Mouse (Mus musculus) ovary, postnatal 10 days (tissue): ENCODE data around the gene Npb.
"Not testable (repeated sequence)": the region's sequence is repeated elsewhere in the genome, so short reads cannot be mapped to it uniquely, and the experiment has no call there.

Source experiments
- DNase-seq: peaks from one replicate; pipeline ENCODE4 v3.0.0; 2022; ENCODE audit warnings: low spot score

Gene Npb

GRCm38 (mm10) chr11:120608241-120609034, at the start of gene Npb:
TSS of gene Npb (plus strand) at chr11:120608477.
- DNase-seq = no peak

GRCm38 (mm10) chr11:120558843-120559242, 49.4 kb upstream of the Npb start:
- not testable (repeated sequence) for DNase-seq

- no peak for DNase-seq
Observed at GRCm38 (mm10) chr11:120560952-120561728, 47.1 kb upstream of the Npb start.

GRCm38 (mm10) chr11:120562949-120563348, 45.3 kb upstream of the Npb start:
- DNase-seq = no peak

- no peak for DNase-seq
Observed at GRCm38 (mm10) chr11:120565114-120565513, 43.2 kb upstream of the Npb start.

- no peak for DNase-seq
Observed at GRCm38 (mm10) chr11:120568324-120568723, 40.0 kb upstream of the Npb start.

DNA sequence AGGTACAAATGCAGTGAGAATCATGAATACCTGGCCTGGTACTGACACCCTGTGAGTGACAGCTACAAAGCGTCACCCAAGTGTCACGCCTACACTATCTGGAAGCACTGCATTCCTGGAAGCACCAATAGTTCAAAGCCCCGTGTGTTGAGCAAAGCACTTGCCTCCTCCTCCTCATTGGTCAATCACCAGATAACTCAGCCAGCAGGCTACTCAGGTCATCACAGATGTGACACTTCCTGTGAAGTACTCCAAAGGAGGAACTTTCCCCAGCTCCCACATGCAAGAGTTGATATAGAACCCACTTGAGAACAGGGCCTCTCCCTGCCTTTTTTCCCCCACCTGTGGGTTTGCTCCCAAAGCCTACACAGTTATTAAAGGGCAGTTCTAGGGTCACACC, 37.2 kb upstream of the Npb start:
- DNase-seq = no peak

DNA sequence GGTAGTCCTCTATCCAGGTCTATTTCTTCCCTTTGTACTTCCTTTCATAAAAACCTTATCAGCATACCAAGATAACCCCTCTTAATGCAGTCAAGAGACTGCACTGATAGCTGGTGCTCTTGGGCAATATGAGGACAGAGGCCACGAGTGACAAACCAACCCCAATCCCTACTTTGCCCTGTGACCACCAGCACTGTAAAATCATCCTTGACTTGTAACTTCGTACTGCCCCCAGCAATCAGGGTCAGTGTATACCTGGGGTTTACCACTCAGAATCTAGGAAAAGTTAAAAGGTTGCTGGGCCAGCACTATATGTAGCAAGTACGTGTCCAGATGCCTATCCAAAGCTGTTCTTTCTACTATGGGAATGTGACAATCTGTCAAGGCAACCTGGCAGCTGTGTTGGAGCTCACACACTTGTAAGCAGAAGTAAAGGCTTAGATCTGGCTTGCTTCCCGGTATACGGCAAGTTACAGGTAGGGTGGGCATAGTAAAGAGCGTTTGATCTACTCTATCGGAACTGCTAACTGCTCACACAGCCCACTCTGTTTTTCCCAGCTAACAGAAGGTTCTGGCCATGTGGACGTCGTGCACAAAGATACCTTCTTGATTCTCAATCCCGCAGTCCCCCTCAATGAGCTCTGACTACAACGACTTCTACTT, 36.4 kb upstream of the Npb start:
- DNase-seq = no peak

GRCm38 (mm10) chr11:120572417-120572751, 35.9 kb upstream of the Npb start:
- no peak for DNase-seq

GRCm38 (mm10) chr11:120572752-120573584, 35.3 kb upstream of the Npb start, which contains the start of gene P4hb:
TSS of gene P4hb (minus strand) at chr11:120573253.
- peak; percentile 99 for DNase-seq

DNA sequence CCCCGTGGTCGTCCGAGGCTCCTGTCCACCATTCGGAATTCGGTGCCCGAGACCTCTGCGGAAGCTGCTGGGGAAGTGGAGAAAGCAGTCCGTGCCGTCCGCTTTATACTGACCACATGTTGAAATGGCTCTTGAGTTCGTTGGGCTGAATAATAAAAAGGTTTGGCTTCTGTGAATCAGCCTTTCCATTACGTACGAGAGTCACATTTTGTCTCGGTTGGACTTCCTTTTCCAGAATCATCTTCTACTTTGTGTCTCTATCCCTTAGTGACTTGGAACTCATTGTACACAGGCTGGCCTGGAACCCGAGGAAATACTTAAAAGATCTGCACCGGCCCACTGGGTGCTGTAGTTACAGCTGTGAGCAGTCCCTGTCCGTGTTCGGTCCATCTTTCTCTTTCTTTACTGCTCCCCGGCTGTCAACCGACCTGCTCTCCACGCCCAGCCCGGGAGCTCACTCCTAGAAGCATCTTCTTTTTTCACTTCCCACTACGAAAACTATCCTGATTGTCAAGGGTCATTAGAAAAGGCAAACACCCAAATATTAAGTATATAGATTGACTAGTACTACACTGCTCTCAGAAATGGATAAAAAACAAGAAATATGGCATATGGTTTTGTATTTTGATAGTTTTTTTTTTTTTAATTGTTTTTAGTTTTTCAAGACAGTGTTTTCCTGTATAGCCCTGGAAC, 34.5 kb upstream of the Npb start:
- no peak for DNase-seq

- DNase-seq = no peak
Observed at GRCm38 (mm10) chr11:120574278-120574600, 34.0 kb upstream of the Npb start.

DNA sequence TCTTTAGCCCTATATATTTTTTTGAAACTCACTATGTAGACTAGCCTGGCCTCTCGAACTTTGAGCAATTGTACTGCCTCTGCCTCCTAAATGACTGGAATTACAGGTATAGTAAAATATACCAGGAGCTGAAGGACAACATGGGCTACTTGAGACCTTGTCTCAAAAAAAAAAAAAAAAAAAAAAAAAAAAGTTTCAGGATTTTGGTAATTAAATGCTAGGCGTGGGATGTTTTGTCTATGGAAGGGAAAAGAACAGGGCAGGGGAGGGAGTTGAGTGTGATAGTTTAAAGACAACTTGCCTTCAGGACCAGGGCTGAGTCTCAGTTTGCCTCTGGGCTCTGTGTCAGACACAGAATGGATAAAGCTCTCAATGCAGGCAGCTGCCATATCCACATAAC, 33.2 kb upstream of the Npb start:
- DNase-seq = no peak

DNA sequence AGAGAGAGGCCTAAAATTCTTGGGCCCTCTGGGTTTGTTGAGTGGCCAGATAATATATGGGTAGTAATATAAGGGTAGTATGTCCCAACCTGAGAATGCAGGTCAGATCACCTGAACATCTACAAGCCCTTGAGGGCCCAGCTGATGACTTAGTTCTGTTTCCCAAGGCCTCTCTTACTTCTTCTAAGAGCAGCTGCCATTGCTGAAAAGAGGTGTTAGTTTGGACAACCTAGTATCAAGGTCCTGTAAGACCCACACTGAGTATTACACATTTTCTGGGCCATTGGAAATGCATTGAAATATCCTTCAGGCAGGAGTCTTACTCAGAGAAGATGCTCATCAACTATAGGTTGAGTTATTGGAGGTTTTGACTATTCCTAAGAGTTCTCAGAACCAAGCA, 32.3 kb upstream of the Npb start:
- DNase-seq = no peak

DNA sequence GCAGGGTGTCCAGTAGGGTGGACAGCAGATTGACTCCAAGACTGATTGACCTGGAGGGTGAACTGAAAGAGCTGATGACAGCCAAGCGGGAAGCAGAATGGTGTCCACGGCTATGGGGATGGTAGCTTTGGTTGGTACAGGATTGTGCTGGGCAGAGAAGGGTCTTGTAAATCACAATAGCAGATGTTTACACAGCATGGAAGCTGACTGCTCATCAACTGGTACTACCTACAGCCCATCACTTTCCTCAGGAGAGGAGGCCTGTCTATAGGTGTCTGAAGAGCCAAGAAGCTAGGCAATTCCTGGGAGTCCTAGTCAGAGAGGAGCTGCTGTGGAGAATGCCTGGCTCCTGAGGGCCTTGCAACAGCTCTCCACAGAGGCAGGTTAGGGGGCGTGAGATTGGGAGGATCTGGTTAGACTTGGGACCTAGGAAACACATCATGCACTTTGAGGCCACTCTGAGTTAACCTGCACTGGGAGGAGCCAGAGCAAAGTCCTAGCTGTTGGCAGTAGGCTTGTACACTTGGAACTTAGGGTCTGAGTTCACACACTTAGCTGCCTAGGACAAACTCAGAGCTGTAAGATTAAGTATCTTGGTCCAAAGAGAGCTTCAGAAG, 31.8 kb upstream of the Npb start:
- DNase-seq = no peak

DNA sequence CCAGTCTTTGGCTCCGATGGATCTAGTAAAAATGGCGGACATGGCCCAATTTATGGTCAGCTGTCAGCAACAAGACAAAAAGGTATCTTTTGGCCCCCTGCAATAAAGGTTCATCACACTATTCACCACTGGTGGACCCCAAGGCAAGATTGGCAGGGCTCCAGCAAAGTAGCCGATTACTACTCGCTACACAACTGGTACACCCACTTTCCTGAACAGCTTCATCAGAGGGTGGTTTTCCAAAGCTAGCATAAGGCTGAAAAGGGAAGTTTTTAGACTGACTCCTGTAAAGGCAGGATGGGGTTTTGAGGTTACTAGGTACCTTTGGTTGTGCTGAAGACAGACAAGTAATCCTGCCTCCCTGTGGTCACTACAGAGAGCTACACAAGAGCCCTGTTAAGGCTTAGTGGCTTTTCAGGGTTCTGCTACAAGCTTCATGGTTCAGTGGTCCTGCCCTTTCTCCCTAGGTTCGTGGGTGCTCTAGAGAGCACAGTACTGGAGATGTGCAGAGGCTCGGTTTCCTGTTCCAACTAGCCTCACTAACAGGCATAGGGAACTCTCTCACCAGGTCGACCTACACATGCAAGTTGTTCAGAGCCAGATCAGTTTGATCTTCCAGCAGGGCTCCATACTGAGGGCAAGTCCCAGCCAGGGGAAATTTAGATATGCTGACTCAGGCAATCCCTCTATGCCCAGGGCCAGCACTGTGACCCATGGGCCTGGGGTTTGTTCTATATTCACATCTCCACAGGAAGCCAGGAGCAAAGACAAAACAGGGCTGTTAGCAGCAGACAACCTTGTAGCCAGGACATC, 30.9 kb upstream of the Npb start:
- DNase-seq = no peak

GRCm38 (mm10) chr11:120578024-120578693, 30.1 kb upstream of the Npb start:
- DNase-seq = no peak

DNA sequence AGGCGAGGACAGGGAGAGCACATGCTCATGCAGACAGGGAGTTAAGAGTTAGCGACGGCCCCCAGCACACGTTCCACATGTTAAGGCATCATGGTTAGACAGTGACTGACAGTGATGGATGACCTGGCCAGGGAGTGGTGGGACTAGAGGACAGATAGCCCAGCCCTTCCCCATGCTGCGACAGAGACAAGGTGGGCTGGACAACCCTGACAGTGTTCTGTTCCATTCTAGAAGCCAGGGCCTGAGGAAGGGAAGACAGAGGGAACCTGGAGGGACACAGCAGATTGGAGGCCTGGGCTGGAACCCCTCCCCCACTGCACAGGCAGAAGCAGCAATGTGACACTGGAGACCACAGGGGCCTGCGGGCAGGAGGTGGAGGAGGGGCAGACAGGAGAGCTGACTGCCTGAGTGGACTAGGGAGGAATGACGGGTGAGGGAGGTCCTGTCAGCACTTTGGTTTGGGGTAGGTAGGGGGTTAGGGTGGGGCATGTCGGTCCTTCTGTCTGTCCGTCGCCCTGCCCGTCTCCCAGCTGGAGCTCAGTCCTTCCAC, 29.5 kb upstream of the Npb start:
- no peak for DNase-seq
